Mouse (Mus musculus): ENCODE results near the gene Hist1h3a.
"Not testable (repeated sequence)": the region's sequence is repeated elsewhere in the genome, so short reads cannot be mapped to it uniquely, and the experiment has no call there.

The Hist1h3a gene

DNA sequence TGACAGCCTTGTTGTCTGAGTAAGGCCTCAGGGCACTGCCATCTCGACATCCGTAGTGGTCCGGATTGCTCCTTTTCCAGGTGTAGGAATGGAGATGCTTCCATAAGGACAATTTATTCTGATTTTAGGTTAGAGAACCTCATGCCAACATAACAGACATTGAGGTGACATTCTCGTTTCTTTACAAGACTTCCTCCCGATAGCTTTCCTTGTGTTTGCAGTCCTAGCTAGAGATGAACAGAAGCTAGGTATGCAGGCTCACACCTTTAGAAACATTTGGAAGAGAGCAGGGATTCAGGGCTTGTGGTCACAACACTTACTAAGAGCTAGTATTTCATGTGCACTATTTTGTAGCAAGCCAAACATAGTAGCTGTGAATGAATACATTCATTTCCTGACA, 19.0 kb downstream of the Hist1h3a start:
- no peak for DNase-seq (ENCODE audit: extremely low spot score, low read depth, low spot score)

DNA sequence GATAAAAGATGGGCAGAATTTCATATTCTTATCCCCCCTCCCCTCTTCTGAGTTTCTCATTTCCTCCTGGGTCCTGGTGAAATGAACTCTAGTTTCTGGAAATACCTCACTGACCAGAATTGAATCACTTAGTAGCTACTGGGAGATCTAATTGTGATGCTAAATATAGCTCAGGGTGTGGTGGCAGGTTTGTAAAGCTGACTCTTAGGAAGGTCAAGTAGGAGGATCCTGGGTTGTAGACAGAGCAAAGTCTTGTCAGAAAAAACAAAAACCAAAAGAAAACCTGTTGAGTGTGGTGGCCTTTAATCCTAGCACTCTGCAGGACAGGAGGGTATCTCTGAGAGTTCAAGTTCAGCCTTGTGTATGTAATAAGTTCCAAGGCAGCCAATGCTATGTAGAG, 20.2 kb downstream of the Hist1h3a start:
- DNase-seq (ENCODE audit: extremely low spot score, low read depth, low spot score): no peak

DNA sequence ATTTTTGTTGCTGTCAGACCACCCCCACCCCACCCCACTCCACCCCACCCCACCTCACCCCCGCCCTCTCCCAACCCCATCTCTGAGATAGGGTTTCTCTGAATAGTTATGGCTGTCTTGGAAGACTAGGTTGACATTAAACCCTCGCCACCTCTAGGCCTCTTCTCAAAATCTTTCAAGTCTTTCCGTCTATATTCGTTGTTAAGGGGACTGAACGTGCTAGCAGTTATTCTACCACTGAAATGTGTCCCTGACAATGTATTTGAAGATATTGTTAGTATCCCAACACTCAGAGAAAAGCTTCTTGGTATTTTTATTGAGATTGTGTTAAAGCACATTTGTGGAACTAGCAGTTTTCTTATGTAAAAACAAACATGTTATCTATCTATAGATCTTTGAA, 21.3 kb downstream of the Hist1h3a start:
- no peak for DNase-seq (ENCODE audit: extremely low spot score, low read depth, low spot score)

DNA sequence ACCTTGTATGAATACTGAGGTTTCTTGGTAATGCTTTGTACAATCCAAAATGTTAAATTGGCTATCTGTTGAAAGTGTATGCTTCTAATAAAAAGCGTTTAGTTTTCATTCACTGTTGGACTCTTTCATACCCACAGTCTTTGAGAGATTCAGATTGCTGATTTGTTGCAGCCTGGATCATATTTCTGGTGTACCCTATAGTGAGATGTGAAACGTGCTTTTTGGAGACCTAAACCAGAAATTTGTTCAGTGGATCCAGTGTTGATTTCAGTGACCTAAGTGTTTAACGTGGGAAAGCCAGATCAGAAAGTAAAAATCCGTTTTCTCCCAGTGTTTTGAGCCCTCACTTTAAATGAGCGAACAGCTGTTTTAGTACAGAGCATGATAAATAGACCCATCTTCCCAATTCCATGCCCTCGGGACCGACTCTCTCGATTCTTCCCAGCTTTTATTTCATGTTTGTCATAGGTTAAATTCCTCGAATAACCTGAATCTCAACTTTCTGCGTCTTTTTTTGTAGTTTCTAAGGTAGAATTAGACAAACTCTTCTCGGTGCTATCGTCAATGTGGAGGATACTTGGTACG, 21.8 kb downstream of the Hist1h3a start:
- no peak for DNase-seq (ENCODE audit: extremely low spot score, low read depth, low spot score)

DNA sequence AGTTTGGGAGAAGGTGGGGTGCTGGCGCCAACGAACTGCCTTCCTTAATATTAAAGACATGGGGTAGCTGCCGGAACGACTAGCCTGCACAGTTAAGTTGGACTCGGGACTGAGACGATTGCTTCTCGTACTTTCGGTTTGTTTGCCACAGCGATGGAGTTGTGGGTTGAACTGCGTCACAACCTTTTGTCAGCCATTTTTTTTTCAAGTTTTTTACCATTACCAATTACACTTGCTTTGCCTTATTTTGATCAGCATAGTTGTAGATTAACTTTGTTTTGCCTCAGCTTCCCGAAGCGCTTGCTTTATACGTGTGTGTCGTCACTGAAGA, 22.3 kb downstream of the Hist1h3a start:
- DNase-seq (ENCODE audit: extremely low spot score, low read depth, low spot score): peak; percentile 77

DNA sequence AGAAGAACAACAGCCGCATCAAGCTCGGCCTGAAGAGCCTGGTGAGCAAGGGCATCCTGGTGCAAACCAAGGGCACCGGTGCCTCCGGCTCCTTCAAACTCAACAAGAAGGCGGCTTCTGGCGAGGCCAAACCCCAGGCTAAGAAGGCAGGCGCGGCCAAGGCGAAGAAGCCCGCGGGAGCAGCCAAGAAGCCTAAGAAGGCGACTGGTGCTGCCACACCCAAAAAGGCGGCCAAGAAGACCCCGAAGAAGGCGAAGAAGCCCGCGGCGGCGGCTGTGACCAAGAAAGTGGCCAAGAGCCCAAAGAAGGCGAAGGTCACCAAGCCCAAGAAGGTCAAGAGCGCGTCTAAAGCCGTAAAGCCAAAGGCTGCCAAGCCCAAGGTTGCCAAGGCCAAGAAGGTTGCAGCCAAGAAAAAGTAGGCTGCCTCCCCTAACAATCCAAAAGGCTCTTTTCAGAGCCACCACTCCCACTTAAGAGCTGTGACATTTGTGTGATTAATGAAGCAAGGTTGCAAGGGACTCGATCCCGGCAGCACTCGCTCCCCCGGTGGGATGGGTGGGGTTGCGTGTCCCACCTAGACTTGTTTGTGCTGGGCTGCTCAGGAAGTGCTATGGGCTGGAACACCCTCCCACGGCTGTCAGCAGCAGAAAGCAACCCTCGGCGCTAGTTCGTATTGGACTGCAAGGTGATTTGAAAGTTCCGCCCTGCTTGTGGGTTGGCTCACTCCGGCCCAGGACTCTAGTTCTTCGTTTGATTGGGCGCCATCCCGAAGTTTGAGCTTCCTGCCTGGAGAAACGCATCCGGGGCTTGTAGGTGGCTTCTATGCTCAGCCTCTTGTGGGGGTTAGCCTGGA, 22.9 kb downstream of the Hist1h3a start:
- peak; percentile 90 for DNase-seq (ENCODE audit: extremely low spot score, low read depth, low spot score)

DNA sequence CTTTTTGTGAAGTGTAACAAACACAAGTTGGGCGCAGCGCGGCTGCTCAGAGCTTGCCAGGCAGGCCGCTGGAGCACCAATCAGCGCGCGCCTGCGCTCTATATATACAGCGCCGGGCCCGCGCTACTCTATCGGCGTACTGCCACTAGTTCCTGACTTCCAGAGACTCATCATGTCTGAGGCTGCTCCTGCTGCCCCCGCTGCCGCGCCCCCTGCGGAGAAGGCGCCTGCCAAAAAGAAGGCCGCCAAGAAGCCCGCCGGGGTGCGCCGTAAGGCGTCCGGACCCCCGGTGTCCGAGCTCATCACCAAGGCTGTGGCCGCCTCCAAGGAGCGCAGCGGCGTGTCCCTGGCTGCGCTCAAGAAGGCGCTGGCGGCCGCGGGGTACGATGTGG, 23.5 kb downstream of the Hist1h3a start, which contains the start of gene Hist1h1c:
Gene Hist1h1c, plus strand, starts transcription at position 132 of the 392 bp plus-strand sequence.
- DNase-seq (ENCODE audit: extremely low spot score, low read depth, low spot score): no peak

DNA sequence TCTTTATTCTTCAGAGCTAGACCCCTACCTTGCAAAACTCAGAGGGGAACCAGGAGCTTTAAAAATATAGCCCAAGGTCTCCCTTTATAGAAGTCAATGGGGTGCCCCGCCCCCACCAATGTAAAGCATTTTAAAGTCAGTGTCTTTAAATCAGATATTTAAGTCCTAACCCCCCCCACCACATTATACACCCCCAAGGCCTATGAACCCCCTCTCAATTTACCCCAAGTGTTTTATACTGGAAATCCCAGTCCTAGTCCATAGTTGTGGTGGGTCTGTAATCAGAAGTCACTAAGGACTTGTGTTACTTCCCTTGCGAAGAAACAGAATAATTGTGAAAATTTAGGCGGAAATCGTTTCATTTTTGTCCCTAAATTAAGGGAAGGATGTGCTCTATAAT, 24.1 kb downstream of the Hist1h3a start:
- no peak for DNase-seq (ENCODE audit: extremely low spot score, low read depth, low spot score)

DNA sequence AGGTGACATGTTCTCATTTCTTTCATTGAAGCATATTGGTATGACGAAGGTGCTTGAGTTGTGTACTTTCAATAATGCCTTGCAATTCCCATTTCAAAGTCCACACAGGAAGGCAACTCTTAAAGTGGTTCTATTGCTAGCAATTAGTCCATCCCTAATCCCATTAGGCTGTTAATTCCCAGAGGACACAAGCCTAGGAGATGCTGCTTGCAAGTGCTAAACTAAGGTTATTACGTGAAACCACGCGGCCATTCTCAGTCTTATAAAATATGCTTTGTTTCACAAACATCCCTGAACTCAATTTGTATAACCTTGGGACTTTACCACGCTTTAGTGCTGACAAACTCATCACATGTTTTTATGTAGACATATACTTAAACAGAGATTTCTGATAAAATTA, 25.1 kb downstream of the Hist1h3a start:
- DNase-seq (ENCODE audit: extremely low spot score, low read depth, low spot score): no peak

DNA sequence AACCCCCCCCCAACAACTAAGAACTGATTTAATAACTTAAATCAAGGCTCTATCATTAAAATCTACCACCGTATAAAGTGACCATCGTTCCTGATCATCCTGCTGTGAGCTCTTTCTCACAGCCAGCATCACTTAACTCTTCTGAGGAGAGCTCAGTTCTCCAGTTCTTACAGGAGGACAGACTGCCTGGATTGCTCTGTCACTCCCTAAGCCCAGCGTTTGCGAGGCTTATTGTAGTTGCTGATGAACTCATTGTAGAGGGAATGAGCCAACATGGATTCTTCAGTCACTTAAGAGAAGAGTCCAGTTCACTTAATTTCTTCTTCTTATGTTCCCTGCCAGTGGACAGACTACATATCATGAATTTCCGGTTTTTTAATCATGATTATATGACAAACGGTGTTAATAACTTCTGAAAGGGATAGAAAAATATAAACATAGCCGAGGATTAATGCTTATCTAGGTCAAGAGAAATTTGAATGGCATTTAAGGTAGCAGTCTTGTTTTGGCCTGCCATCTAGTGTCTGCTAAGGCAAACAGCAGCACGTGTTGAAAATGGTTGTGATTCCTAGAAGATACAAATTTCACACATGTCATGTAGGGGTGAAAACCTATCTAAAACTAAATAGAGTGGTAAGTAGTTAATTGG, 29.9 kb downstream of the Hist1h3a start:
- DNase-seq (ENCODE audit: extremely low spot score, low read depth, low spot score): no peak

DNA sequence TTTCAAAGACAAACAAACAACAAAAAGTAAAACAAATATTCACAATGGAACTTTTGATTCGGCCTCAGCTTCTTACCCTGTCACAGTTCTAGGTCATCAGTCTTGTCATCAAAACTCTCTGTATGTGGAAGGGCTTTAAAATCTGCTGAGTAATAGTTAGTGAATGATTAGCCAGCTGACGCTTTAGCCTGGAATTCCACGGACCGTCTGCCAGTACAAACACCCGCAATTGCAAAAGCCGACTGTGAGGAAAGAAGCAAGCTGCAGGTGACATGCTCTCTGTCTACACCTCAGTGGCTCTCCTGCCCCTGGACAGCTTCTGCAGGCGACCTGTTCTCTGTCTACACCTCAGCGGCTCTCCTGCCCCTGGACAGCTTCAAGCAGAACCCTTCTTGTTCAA, 31.7 kb downstream of the Hist1h3a start:
- DNase-seq (ENCODE audit: extremely low spot score, low read depth, low spot score): no peak

DNA sequence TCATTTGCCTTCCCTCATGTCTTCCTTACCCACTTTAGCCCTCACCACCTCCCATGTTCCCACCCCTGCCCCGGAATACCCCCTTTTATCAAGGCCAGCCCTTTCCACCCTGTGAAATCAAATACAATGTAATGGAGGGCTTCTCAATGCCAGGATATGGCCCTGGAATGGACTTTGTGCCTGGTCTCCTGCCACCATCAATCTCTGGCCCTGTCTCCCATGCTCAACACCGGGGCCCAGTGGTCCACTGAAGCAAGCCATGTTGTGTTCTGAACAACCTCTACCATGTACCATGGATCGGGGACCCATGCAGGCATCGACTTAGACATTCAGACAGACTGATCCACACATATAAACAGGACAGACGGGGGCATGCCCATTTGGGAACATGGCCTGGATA, 32.5 kb downstream of the Hist1h3a start:
- no peak for DNase-seq (ENCODE audit: extremely low spot score, low read depth, low spot score)

DNA sequence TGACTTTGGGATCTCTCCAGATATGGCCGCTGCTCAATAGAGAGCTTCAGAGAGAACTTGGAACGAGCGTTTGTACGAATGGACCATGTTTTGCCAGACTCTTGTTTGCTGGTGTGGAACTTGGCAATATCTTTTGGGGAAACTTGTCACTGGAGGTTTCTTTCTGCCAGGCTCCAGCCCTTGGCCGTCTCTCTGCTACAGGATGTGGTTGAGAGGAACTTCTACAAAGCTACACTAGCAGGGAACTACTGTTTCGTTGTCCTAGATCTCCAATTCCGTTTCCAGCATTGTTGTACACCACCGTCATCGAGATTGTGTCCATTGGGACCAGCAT, 33.0 kb downstream of the Hist1h3a start:
- no peak for DNase-seq (ENCODE audit: extremely low spot score, low read depth, low spot score)

DNA sequence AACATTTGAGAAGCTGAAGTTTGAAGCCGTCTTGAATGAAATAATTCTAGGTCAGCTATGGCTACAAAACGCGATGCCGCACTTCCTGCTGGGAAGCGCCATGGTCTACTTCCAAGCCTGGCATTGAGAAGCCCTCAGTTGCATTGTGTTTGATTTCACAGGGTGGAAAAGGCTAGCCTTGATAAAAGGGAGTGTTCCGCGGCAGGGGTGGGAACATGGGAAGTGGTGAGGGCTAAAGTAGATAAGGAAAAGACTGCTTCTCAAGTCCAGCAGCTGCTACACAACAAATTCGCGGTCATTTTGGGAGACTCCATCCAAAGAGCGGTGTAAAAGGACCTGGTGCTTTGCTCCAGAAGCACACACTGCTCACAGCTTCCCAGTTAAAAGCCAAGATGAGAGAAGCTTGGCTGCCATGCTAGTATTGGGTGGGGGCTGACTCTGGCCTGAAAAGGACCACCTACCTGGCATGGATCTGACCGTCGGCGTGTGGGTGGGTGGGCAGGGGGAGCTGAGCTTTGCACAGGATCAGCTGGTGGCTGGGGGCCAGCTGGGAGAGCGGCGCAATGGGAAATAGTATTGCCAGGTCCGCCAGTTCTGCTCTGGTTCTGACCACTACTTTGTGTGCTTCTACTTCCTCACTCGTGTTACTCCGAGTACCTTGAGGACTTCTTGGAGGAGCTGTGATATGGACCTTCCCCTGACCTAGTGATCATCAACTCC, 33.6 kb downstream of the Hist1h3a start:
- no peak for DNase-seq (ENCODE audit: extremely low spot score, low read depth, low spot score)

DNA sequence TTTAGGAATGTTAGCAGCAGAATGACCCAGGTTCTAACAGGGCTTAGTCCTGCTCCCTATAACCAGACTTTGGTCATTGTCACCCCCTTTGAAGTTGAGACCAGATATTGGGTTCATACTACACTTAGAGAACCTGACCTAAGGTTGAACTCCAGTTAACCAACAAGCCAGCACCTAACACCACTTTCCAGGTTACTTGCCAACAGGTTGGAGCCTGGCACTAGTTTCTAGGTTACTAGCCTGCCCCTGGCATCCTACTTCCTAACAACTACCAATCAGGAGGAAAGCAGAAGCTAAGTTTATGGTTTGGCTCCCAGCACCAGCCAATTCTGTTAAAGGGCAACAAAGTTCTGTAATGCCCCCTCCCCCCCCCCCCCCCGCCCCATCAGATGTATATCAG, 37.0 kb downstream of the Hist1h3a start:
- DNase-seq (ENCODE audit: extremely low spot score, low read depth, low spot score): no peak

DNA sequence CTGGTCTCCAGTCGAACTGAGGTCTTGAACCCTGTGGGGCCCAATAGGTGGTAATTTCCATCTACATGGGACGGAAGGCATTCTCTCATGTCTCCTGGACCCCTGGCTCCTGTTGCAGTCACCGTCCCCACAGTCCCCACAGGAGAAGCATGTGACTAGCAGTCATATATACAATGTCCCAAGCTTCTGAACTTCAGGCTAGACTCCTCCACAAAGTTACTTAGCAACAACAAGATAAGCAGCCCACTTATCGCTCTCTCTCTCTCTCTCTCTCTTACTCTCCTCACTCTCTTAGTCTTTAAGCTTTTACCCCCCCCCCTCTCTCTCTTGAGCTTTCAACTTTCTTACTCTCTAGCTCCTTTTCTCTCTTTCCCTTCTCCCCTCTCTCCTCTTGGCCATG, 37.9 kb downstream of the Hist1h3a start:
- DNase-seq (ENCODE audit: extremely low spot score, low read depth, low spot score): no peak

DNA sequence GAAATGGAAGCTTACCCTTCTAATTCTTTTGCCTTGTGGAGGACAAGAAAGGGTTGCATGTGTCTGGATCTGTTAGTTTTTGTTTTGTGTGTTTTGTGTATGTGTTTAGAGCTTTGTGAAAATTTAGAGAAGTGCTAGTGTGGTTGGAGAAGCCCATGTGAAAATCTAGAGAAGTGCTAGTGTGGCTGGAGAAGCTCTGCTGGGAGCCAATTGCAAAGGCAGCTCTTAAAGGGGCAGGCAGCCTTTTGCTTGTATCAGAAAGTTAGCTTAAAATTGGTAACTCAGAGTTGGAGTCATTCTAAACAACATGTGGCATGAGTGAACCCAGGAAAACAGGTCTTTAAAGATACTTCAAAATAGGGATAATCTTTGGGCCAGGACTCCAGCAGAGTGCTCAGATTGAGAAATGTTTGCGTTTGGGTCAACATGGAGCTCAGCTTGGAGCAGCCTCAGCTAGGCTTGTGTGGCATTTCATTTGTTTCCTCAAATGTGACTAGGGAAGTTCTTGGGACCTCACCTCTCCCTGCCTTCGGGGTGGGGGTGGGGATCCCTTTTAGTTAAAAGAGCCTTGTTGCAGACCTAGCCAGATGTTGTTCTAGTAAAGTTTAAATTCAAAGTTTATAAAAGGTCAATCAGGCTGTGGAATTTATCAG, 44.5 kb downstream of the Hist1h3a start:
- not testable (repeated sequence) for DNase-seq (ENCODE audit: extremely low spot score, low read depth, low spot score)

DNA sequence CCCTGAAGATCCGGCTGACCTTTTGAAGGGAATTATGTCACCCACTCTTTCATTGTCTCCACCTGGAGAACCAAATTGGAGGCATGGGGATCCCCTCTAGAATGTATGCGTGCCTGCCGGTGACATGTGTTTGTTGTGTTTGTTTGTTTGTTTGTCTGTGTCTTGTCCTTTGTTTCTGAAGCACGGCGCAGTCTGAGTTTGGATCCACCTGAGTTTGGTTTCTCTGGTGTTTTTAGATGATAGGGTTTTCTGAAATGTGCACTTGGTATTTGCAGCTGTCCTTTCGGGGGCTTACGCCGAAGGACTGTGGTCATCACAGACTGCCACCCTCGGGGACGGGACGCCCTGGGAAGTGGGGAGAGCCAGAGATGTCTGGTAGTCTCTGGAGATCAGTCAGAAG, 45.0 kb downstream of the Hist1h3a start:
- no peak for DNase-seq (ENCODE audit: extremely low spot score, low read depth, low spot score)

DNA sequence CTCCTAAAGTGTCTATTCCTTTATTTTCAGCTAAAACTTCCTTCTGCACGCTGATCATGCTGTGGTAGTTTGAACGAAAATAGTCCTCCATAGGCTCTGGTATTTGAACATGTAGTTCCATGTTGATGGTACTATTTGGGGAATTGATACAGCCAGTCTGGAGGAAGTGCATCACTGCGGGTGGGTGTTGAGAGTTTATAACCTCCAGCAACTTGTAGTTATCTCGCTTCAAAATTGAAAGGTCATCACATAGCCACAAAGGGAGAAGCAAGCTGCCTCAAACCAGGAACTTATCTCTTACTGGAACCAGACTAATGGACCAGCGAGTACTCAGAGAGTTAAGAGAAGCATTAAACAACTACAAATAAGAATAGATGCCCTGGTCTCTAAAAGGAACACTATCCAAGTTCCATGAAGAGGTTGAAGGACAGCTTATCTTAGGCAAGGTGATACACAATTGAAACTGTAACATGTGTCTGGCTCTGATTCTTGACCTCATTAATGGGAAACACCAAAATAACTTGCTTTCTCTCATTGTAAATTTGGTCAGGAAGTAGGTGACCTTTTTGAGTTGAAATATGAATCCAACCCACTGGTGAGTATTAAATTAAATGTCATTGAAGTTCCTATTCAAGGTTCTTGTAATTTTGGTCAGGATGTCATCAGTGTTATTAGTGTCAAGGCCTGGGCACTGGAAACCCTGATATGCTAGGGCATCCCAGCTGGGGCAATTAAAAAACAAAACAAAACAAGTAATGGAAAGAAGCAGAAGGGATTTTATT, 45.7 kb downstream of the Hist1h3a start:
- no peak for DNase-seq (ENCODE audit: extremely low spot score, low read depth, low spot score)
